In the genomic region with DNA sequence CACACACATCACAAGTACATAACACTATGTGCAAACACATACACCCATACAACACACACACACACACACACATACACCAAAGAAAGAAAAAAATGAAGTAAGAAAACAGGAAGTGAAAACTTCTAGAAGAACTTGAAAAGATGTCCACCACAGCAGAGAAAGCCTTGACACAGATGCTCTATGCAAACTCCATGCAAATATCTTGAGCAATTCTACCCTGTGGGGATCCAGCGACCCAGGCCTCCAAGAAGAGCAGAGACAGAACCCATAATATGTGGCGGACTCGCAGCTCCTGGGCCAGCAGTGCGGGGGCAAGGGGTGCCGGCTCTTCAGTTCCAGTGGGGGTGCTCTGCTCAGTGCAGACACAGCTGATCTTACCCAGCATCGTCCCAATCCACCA, we compare ENCODE assay signal across 18 mouse cellular contexts.
DNase-seq lines count a peak whose midpoint lies in the region; ATAC-seq and TF ChIP-seq lines count a peak whose summit lies in the region.
"Had no signal": no experiment of that assay in that cellular context is flagged by ENCODE, and none has a peak within 500 bp of the region (broad histone marks: within the 10 kb centered on the region; RNA-seq: fewer than 3 reads in every experiment).

No protein-coding gene starts in this region.

- no peak for ATAC-seq in hindbrain, embryonic 12.5 days (ENCODE audit: low FRiP score)
- ATAC-seq in liver, postnatal 0 days, result 0 out of 2 replicates have a peak, but pooled peaks have one; percentile 14
- no peak for ATAC-seq in midbrain, embryonic 13.5 days
- ATAC-seq: forebrain, embryonic 14.5 days; intestine, embryonic 16.5 days had no signal

- no peak for DNase-seq in hindbrain, embryonic 10.5 days (ENCODE audit: low spot score)
- DNase-seq in spleen, adult 2 months (ENCODE audit: low read depth in 1 of 2, low spot score in 2 of 2), result peak; percentile 55 to 66
- DNase-seq in spleen, adult 12 weeks (ENCODE audit: low spot score), result no peak
- DNase-seq in liver, postnatal 0 days, result no peak
- DNase-seq in splenic B cell, adult 2 months (ENCODE audit: low read depth, low spot score), result peak; percentile 88
- DNase-seq in kidney, postnatal 4 days, result no peak
- DNase-seq: adrenal gland, adult 2 months; cerebellum, adult 2 months; heart, adult 18-20 months; kidney, postnatal 10 days; left cerebral cortex, postnatal 4 days; lung, adult 18-20 months had no signal

- peaks cover 66% of the 10 kb centered on the region for H3K36me3 ChIP-seq in hindbrain, embryonic 10.5 days
- peaks cover 23% of the 10 kb centered on the region; the same call in 1 of the 2 replicates for H3K36me3 ChIP-seq in hindbrain, embryonic 12.5 days
- H3K36me3 ChIP-seq in spleen, adult 2 months (ENCODE audit: control insufficient read depth, insufficient read depth, low read length), result peaks cover 4% of the 10 kb centered on the region
- no peaks in the 10 kb centered on the region; the same call in 1 of the 2 replicates for H3K36me3 ChIP-seq in liver, postnatal 0 days (replicated peaks; ENCODE audit: insufficient read depth, low read length)
- H3K36me3 ChIP-seq in splenic B cell, adult 2 months (ENCODE audit: control insufficient read depth, insufficient read depth, low read length, poor library complexity, severe bottlenecking), result peaks cover 2% of the 10 kb centered on the region; the same call in 1 of the 2 replicates
- H3K36me3 ChIP-seq in midbrain, embryonic 13.5 days, result peaks cover 13% of the 10 kb centered on the region
- H3K36me3 ChIP-seq: G1E had no signal

- no peak for TF ChIP-seq POLR2A in spleen, adult 2 months (IDR thresholded peaks at IDR 0.05; ENCODE audit: low read depth, low read length)

- no peak overlapping the region for H3K9ac ChIP-seq in hindbrain, embryonic 12.5 days
- H3K9ac ChIP-seq in liver, postnatal 0 days (replicated peaks), result no peak overlapping the region; the same call in 1 of the 2 replicates
- H3K9ac ChIP-seq in midbrain, embryonic 13.5 days (replicated peaks), result no peak overlapping the region
- H3K9ac ChIP-seq: hindbrain, embryonic 14.5 days had no signal

- no peak for TF ChIP-seq EP300 in liver, postnatal 0 days (IDR thresholded peaks at IDR 0.05; ENCODE audit: low read depth)

- no peak overlapping the region for H3K4me3 ChIP-seq in hindbrain, embryonic 10.5 days
- H3K4me3 ChIP-seq in hindbrain, embryonic 12.5 days, result no peak overlapping the region
- no peak overlapping the region for H3K4me3 ChIP-seq in spleen, adult 2 months (ENCODE audit: extremely low read depth, insufficient read depth, insufficient read length)
- no peak overlapping the region for H3K4me3 ChIP-seq in liver, postnatal 0 days (ENCODE audit: low read depth, low read length)
- H3K4me3 ChIP-seq in midbrain, embryonic 13.5 days (replicated peaks), result no peak overlapping the region

- WGBS in hindbrain, embryonic 10.5 days, result 92% methylated on average over 6 of the region's 6 CpGs
- 95% methylated on average over 6 of the region's 6 CpGs for WGBS in hindbrain, embryonic 12.5 days
- 26% methylated on average over 6 of the region's 6 CpGs for WGBS in spleen, adult 2 months
- 75% methylated on average over 6 of the region's 6 CpGs for WGBS in liver, postnatal 0 days (ENCODE audit: insufficient replicate concordance)
- WGBS in midbrain, embryonic 13.5 days, result 96% methylated on average over 6 of the region's 6 CpGs

- H3K4me1 ChIP-seq in hindbrain, embryonic 10.5 days (replicated peaks), result peaks cover 62% of the 10 kb centered on the region
- peaks cover 30% of the 10 kb centered on the region for H3K4me1 ChIP-seq in hindbrain, embryonic 12.5 days
- H3K4me1 ChIP-seq in spleen, adult 2 months (ENCODE audit: control insufficient read depth, insufficient read depth, insufficient read length), result peaks cover 89% of the 10 kb centered on the region
- peaks cover 45% of the 10 kb centered on the region for H3K4me1 ChIP-seq in liver, postnatal 0 days (ENCODE audit: insufficient read depth)
- peaks cover 28% of the 10 kb centered on the region for H3K4me1 ChIP-seq in midbrain, embryonic 13.5 days (replicated peaks)

- 0 out of 2 replicates have a peak overlapping the region, but pooled peaks have one; percentile 45 for H3K27ac ChIP-seq in hindbrain, embryonic 10.5 days
- no peak overlapping the region for H3K27ac ChIP-seq in hindbrain, embryonic 12.5 days
- peak overlapping the region; percentile 87 for H3K27ac ChIP-seq in spleen, adult 2 months (ENCODE audit: insufficient read depth, low read length)
- peak overlapping the region; percentile 44; the same call in 1 of the 2 replicates for H3K27ac ChIP-seq in liver, postnatal 0 days (ENCODE audit: low read depth)
- H3K27ac ChIP-seq in midbrain, embryonic 13.5 days, result no peak overlapping the region
- H3K27ac ChIP-seq: hindbrain, embryonic 14.5 days had no signal

- no peaks in the 10 kb centered on the region for H3K27me3 ChIP-seq in hindbrain, embryonic 10.5 days (ENCODE audit: insufficient read depth, poor library complexity, severe bottlenecking)
- no peaks in the 10 kb centered on the region for H3K27me3 ChIP-seq in hindbrain, embryonic 12.5 days
- H3K27me3 ChIP-seq in spleen, adult 2 months (ENCODE audit: control insufficient read depth, insufficient read depth, low read length), result no peaks in the 10 kb centered on the region
- no peaks in the 10 kb centered on the region for H3K27me3 ChIP-seq in liver, postnatal 0 days (ENCODE audit: insufficient read depth, low read length)
- H3K27me3 ChIP-seq in splenic B cell, adult 2 months (ENCODE audit: control insufficient read depth, insufficient read depth, low read length, poor library complexity, severe bottlenecking), result no peaks in the 10 kb centered on the region
- H3K27me3 ChIP-seq in midbrain, embryonic 13.5 days, result no peaks in the 10 kb centered on the region

- no peak for TF ChIP-seq CTCF in spleen, adult 2 months (IDR thresholded peaks at IDR 0.05; ENCODE audit: extremely low read depth, insufficient read depth, insufficient read length, insufficient replicate concordance)
- no peak for TF ChIP-seq CTCF in liver, postnatal 0 days (IDR thresholded peaks at IDR 0.05; ENCODE audit: low read depth)

- H3K9me3 ChIP-seq in hindbrain, embryonic 10.5 days, result peaks cover 4% of the 10 kb centered on the region; the same call in 1 of the 2 replicates
- H3K9me3 ChIP-seq in hindbrain, embryonic 12.5 days (replicated peaks), result no peaks in the 10 kb centered on the region; the same call in 1 of the 2 replicates
- 0 out of 2 replicates have a peak, but pooled peaks cover 2% of the 10 kb centered on the region for H3K9me3 ChIP-seq in liver, postnatal 0 days (ENCODE audit: low read length)
- H3K9me3 ChIP-seq in midbrain, embryonic 13.5 days, result no peaks in the 10 kb centered on the region

- no peak overlapping the region for H3K4me2 ChIP-seq in hindbrain, embryonic 12.5 days (replicated peaks)
- H3K4me2 ChIP-seq in liver, postnatal 0 days (ENCODE audit: low read depth, low read length), result no peak overlapping the region
- H3K4me2 ChIP-seq in midbrain, embryonic 13.5 days (replicated peaks), result no peak overlapping the region
- H3K4me2 ChIP-seq: hindbrain, embryonic 14.5 days had no signal

Comparison
In these comparisons a context has a peak if more than half of its experiments do, and no peak if none do; other contexts are left out.
1. DNase-seq: peak in spleen, adult 2 months (2 of 2) and splenic B cell, adult 2 months (single experiment); none in hindbrain, embryonic 10.5 days (single experiment), spleen, adult 12 weeks (single experiment), liver, postnatal 0 days (single experiment) and kidney, postnatal 4 days (0 of 2).
2. H3K27ac ChIP-seq: peak in hindbrain, embryonic 10.5 days (single experiment), spleen, adult 2 months (single experiment) and liver, postnatal 0 days (single experiment); none in hindbrain, embryonic 12.5 days (single experiment) and midbrain, embryonic 13.5 days (single experiment).